Mouse (Mus musculus): ENCODE measurements at regions not wholly inside any gene's neighbourhood (a gene's known extent, or its start where the extent isn't known, plus 50 kb on each side); places are given as distances from the start of the nearest gene placed in this dataset.

DNA sequence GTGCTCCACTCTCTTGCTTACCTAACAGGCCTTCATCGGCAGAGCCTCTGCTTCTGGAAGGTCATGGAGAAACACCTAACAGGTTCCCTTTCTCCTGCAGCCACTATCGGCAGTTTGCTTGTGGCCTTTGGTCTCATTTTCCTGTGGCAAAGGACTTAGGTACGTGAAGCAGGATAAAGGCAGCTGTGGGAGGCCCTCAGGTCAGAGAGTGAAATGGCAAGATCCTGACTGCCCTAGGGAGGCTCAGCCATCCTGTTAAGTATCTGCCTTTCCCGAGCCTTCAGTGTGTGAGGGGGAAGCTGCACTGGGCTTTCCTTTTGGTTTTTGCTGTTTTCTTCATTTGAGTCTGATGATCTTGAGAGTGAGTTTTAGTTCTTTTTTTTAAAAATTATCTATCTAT is 228.8 kb downstream of the Foxo1 start:
- Histone ChIP-seq H3K27me3 (replicated peaks; ENCODE audit: control insufficient read depth, insufficient read depth, low read length) (no peaks in the 10 kb centered on the region), H3K27ac (ENCODE audit: insufficient read depth, low read depth, low read length) (no peak overlapping the region), H3K36me3 (ENCODE audit: control insufficient read depth, insufficient read depth, low read length) (no peaks in the 10 kb centered on the region), H3K4me3 (ENCODE audit: insufficient read depth, low read depth, low read length) (no peak overlapping the region), H3K4me1 (ENCODE audit: control insufficient read depth, insufficient read depth, low read length) (peaks cover 20% of the 10 kb centered on the region; the same call in 1 of the 2 replicates)
- TF ChIP-seq CTCF (conservative IDR thresholded peaks at IDR 0.05; ENCODE audit: insufficient read depth, insufficient read length, low read depth, low read length) (no peak), POLR2A (IDR thresholded peaks at IDR 0.05; ENCODE audit: low read depth, low read length) (no peak)
- WGBS = 56% methylated on average over 4 of the region's 4 CpGs
- DNase-seq = no peak

DNA sequence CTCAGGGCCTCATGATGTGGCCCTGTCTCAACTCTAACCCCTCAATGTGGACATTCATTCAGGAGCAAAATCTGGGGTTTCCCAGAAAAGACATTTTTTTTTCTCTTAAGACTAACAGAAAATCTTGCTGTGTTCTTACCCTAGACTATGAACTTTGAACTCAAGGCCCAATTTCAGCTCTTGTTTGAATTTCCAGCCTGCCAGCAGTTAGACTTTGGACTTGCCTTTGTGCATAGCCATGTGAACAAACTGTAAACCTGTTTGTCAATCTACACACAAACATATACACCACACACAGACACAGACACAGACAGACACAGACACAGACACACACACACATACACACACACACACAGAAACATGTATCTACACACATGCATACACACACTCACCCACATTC is 227.3 kb downstream of the Foxo1 start:
- H3K4me3 ChIP-seq (ENCODE audit: insufficient read depth, low read depth, low read length) = no peak overlapping the region
- no peaks in the 10 kb centered on the region for H3K27me3 ChIP-seq (replicated peaks; ENCODE audit: control insufficient read depth, insufficient read depth, low read length)
- TF ChIP-seq CTCF (conservative IDR thresholded peaks at IDR 0.05; ENCODE audit: insufficient read depth, insufficient read length, low read depth, low read length) (no peak), POLR2A (IDR thresholded peaks at IDR 0.05; ENCODE audit: low read depth, low read length) (no peak)
- H3K27ac ChIP-seq (ENCODE audit: insufficient read depth, low read depth, low read length) = peak overlapping the region; percentile 100
- DNase-seq = peak; percentile 91
- H3K36me3 ChIP-seq (ENCODE audit: control insufficient read depth, insufficient read depth, low read length) = no peaks in the 10 kb centered on the region
- peaks cover 17% of the 10 kb centered on the region; the same call in 1 of the 2 replicates for H3K4me1 ChIP-seq (ENCODE audit: control insufficient read depth, insufficient read depth, low read length)

DNA sequence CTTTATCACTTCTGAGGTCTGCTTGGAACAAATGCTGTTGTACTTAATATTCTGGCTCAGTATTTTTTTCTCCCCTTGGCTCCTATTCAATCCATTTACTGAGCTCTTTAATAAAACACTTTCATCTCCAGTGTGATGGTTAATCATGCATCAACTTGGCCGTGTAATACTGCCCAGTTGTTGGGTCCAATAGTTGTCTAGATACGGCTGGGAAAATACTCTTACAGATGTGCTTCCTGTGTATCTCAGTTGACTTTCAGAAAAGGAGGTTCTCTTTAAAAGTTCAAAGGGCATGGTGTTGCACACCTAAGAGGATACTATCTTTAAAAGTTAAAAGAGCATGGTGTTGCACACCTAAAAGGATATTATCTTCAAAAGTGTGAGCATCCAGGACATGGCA is 226.8 kb downstream of the Foxo1 start:
- Histone ChIP-seq H3K4me3 (ENCODE audit: insufficient read depth, low read depth, low read length) (no peak overlapping the region), H3K27me3 (replicated peaks; ENCODE audit: control insufficient read depth, insufficient read depth, low read length) (no peaks in the 10 kb centered on the region), H3K36me3 (ENCODE audit: control insufficient read depth, insufficient read depth, low read length) (no peaks in the 10 kb centered on the region), H3K27ac (ENCODE audit: insufficient read depth, low read depth, low read length) (peak overlapping the region; percentile 100), H3K4me1 (ENCODE audit: control insufficient read depth, insufficient read depth, low read length) (peaks cover 17% of the 10 kb centered on the region; the same call in 1 of the 2 replicates)
- 22% methylated on average over 2 of the region's 2 CpGs for WGBS
- DNase-seq = peak; percentile 78
- TF ChIP-seq POLR2A (IDR thresholded peaks at IDR 0.05; ENCODE audit: low read depth, low read length) = no peak
- TF ChIP-seq CTCF (conservative IDR thresholded peaks at IDR 0.05; ENCODE audit: insufficient read depth, insufficient read length, low read depth, low read length) = no peak

DNA sequence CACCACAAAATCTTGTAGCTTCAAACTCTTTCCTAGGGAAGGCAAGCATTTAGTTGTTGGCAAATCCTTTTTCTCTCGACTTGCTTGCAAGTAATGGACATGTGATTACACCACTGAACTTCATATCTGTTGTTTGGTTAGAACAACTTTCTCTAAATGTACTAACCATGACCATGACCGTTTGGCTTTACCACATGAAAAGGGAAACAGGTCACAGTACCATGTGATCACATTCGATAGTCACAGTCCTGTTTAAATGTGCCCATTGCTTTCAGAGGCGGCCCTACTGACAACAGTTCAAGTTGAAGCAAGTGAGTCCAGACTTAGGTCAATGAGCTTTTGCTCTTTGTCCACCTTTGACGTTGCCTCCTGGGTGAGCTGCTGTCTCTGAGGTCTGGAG is 211.1 kb downstream of the Foxo1 start:
- peak; percentile 52 for DNase-seq
- Histone ChIP-seq H3K27ac (ENCODE audit: insufficient read depth, low read depth, low read length) (no peak overlapping the region), H3K27me3 (replicated peaks; ENCODE audit: control insufficient read depth, insufficient read depth, low read length) (no peaks in the 10 kb centered on the region), H3K4me3 (ENCODE audit: insufficient read depth, low read depth, low read length) (no peak overlapping the region), H3K4me1 (ENCODE audit: control insufficient read depth, insufficient read depth, low read length) (peaks cover 3% of the 10 kb centered on the region; the same call in 1 of the 2 replicates), H3K36me3 (ENCODE audit: control insufficient read depth, insufficient read depth, low read length) (no peaks in the 10 kb centered on the region)
- TF ChIP-seq CTCF (conservative IDR thresholded peaks at IDR 0.05; ENCODE audit: insufficient read depth, insufficient read length, low read depth, low read length) (no peak), POLR2A (IDR thresholded peaks at IDR 0.05; ENCODE audit: low read depth, low read length) (no peak)
- WGBS = 72% methylated on average over 5 of the region's 5 CpGs

DNA sequence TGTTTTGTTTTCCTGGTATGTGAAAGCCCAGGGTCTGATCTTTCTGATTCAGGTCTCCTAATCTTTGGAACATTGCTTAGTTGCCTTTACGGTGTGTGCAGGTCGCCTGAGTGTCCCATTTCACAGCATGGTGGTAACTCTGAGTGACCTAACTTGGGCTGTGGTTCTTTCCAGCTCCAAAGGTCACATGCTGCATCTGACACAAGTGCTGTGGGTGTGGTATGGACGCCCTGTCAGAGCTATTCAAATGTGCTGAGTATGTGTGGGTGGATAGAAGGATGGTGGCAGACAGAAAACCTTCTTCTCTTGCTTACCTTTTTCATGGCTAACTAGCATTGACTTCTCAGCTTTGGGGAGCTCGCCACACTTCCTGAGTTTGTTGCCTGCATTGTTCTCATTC is 201.8 kb downstream of the Foxo1 start:
- H3K4me1 ChIP-seq (ENCODE audit: control insufficient read depth, insufficient read depth, low read length) = no peaks in the 10 kb centered on the region
- no peaks in the 10 kb centered on the region for H3K27me3 ChIP-seq (replicated peaks; ENCODE audit: control insufficient read depth, insufficient read depth, low read length)
- no peaks in the 10 kb centered on the region for H3K36me3 ChIP-seq (ENCODE audit: control insufficient read depth, insufficient read depth, low read length)
- TF ChIP-seq CTCF (conservative IDR thresholded peaks at IDR 0.05; ENCODE audit: insufficient read depth, insufficient read length, low read depth, low read length) = no peak
- TF ChIP-seq POLR2A (IDR thresholded peaks at IDR 0.05; ENCODE audit: low read depth, low read length) = no peak
- H3K4me3 ChIP-seq (ENCODE audit: insufficient read depth, low read depth, low read length) = no peak overlapping the region
- WGBS = 92% methylated on average over 4 of the region's 4 CpGs
- DNase-seq = no peak
- H3K27ac ChIP-seq (ENCODE audit: insufficient read depth, low read depth, low read length) = no peak overlapping the region

DNA sequence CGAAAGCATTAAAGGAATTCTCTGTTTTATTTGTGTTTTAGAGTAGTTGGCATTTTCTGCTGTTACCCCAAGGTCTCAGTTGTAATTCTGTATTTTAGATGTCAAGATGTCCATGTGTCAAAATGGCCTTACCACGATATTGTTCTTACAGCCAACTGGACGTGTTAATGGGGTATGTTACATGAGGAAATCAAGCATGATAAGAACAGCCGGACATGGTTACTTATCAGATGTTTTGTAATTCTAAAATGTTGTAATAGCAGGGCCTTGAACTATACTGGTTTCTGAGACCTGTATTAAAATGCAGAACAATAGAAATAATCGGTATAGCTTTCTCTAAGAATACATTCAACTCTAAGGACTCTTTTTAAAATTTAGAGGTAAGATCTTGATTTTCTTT is 201.3 kb downstream of the Foxo1 start:
- Histone ChIP-seq H3K27ac (ENCODE audit: insufficient read depth, low read depth, low read length) (no peak overlapping the region), H3K27me3 (replicated peaks; ENCODE audit: control insufficient read depth, insufficient read depth, low read length) (no peaks in the 10 kb centered on the region), H3K36me3 (ENCODE audit: control insufficient read depth, insufficient read depth, low read length) (no peaks in the 10 kb centered on the region), H3K4me1 (ENCODE audit: control insufficient read depth, insufficient read depth, low read length) (no peaks in the 10 kb centered on the region), H3K4me3 (ENCODE audit: insufficient read depth, low read depth, low read length) (no peak overlapping the region)
- TF ChIP-seq POLR2A (IDR thresholded peaks at IDR 0.05; ENCODE audit: low read depth, low read length) (no peak), CTCF (conservative IDR thresholded peaks at IDR 0.05; ENCODE audit: insufficient read depth, insufficient read length, low read depth, low read length) (no peak)
- 90% methylated on average over 5 of the region's 5 CpGs for WGBS
- DNase-seq = no peak

DNA sequence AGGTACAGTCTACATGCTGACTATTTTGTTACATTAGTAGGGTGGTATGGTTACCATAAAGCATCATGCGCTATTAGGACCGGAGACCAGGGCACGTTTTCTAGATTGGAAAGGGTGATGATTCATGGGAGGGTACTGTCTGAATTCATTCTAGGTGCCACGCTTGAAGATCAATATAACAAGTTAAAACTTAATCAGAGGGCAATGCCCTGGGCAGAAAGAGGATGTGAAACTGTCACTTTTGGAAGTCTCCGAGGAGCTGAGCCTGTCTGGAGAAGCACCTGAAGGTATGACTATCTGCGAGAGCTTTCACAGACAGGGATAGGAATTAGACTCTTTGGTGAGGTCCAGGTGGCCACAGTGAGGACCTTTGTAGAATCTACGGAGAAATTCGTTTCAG is 200.2 kb downstream of the Foxo1 start:
- TF ChIP-seq CTCF (conservative IDR thresholded peaks at IDR 0.05; ENCODE audit: insufficient read depth, insufficient read length, low read depth, low read length) (no peak), POLR2A (IDR thresholded peaks at IDR 0.05; ENCODE audit: low read depth, low read length) (no peak)
- Histone ChIP-seq H3K4me1 (ENCODE audit: control insufficient read depth, insufficient read depth, low read length) (no peaks in the 10 kb centered on the region), H3K27ac (ENCODE audit: insufficient read depth, low read depth, low read length) (no peak overlapping the region), H3K27me3 (replicated peaks; ENCODE audit: control insufficient read depth, insufficient read depth, low read length) (no peaks in the 10 kb centered on the region), H3K4me3 (ENCODE audit: insufficient read depth, low read depth, low read length) (no peak overlapping the region), H3K36me3 (ENCODE audit: control insufficient read depth, insufficient read depth, low read length) (no peaks in the 10 kb centered on the region)
- WGBS = 90% methylated on average over 8 of the region's 8 CpGs
- no peak for DNase-seq

DNA sequence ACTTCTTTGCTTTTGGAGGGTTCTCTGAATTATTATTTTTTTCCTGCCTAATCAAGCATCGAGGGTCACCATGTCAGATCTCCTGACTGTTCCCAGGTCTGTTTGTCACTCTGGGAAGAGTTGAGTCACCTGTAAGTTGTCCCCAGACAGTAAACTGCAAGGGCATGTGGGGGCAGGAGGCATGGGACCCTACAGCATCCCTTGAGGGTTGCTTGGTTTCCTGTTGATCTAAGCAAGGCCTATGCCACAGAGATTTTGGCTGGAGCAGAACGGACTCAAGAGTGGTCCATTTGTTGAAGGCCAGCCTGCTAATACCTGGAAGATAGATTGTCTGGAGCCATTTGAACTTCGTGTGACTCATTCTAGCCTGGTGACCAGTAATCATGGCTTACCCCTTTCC is 199.7 kb downstream of the Foxo1 start:
- TF ChIP-seq CTCF (conservative IDR thresholded peaks at IDR 0.05; ENCODE audit: insufficient read depth, insufficient read length, low read depth, low read length) (no peak), POLR2A (IDR thresholded peaks at IDR 0.05; ENCODE audit: low read depth, low read length) (no peak)
- no peaks in the 10 kb centered on the region for H3K4me1 ChIP-seq (ENCODE audit: control insufficient read depth, insufficient read depth, low read length)
- H3K36me3 ChIP-seq (ENCODE audit: control insufficient read depth, insufficient read depth, low read length) = no peaks in the 10 kb centered on the region
- 74% methylated on average over 3 of the region's 3 CpGs for WGBS
- H3K27me3 ChIP-seq (replicated peaks; ENCODE audit: control insufficient read depth, insufficient read depth, low read length) = no peaks in the 10 kb centered on the region
- H3K4me3 ChIP-seq (ENCODE audit: insufficient read depth, low read depth, low read length) = no peak overlapping the region
- H3K27ac ChIP-seq (ENCODE audit: insufficient read depth, low read depth, low read length) = no peak overlapping the region
- DNase-seq = no peak

Data from kidney, adult 2 months (tissue).